Mouse (Mus musculus) lung, postnatal 0 days (tissue): Measurements from ENCODE around the gene Tbc1d5. TPM values are rescaled to one million over a fixed set of nuclear protein-coding genes. Genes with fewer than 3 reads are reported as not detected.

Experiments
- ATAC-seq: fragments of 200-750 bp; cut with Nextera tagmentation; 2 replicates; pipeline ENCODE4 v1.8.0; 2017; ENCODE audit warnings: moderate library complexity
- DNase-seq: peaks from one replicate; pipeline ENCODE4 v3.0.0-alpha.2; 2016; ENCODE audit warnings: low spot score
- H3K27ac ChIP-seq: fragments of 300-500 bp; sonication (generic); 2 replicates; pipeline ENCODE4 v1.5.1; 2014; ENCODE audit warnings: antibody characterized with exemption, mild to moderate bottlenecking, low read length, mixed read lengths
- H3K27me3 ChIP-seq: fragments of 300-500 bp; sonication (generic); replicated peaks from 2 replicates; pipeline ENCODE4 v1.6.1; 2014; ENCODE audit warnings: low read length, mixed read lengths; ENCODE audit not compliant: insufficient read depth
- H3K36me3 ChIP-seq: fragments of 300-500 bp; sonication (generic); 2 replicates; pipeline ENCODE4 v1.6.1; 2014; ENCODE audit warnings: low read length, mixed read lengths; ENCODE audit not compliant: insufficient read depth
- H3K4me1 ChIP-seq: fragments of 300-500 bp; sonication (generic); 2 replicates; pipeline ENCODE4 v1.6.1; 2014; ENCODE audit warnings: antibody characterized with exemption, low read depth, low read length, mixed read lengths; ENCODE audit not compliant: insufficient read depth
- H3K4me2 ChIP-seq: fragments of 300-500 bp; sonication (generic); replicated peaks from 2 replicates; pipeline ENCODE4 v1.6.1; 2014; ENCODE audit warnings: low read depth, mild to moderate bottlenecking, low read length, moderate library complexity, mixed read lengths
- H3K4me3 ChIP-seq: fragments of 300-500 bp; sonication (generic); 2 replicates; pipeline ENCODE4 v1.5.1; 2014; ENCODE audit warnings: low read depth, low read length
- H3K9ac ChIP-seq: fragments of 300-500 bp; sonication (generic); replicated peaks from 2 replicates; pipeline ENCODE4 v1.6.1; 2014; ENCODE audit warnings: low read depth, mild to moderate bottlenecking
- H3K9me3 ChIP-seq: fragments of 300-500 bp; sonication (generic); 2 replicates; pipeline ENCODE4 v1.6.1; 2016; ENCODE audit warnings: low read length, mixed read lengths
- CTCF ChIP-seq: IDR thresholded peaks from 2 replicates; pipeline ENCODE4 v1.5.1; 2016; ENCODE audit warnings: antibody characterized with exemption, mild to moderate bottlenecking
- EP300 ChIP-seq: IDR thresholded peaks from 2 replicates; pipeline ENCODE4 v1.6.1; 2016; ENCODE audit warnings: antibody characterized with exemption, mild to moderate bottlenecking, control low read depth
- WGBS: fragments of 180-500 bp; shearing (Covaris S2); extraction: QIAGEN DNeasy Blood & Tissue Kit; methylation state at CpG from one replicate; pipeline ENCODE4 v1.1.7; 2014; 5-methylcytosine and 5-hydroxymethylcytosine counted together
- polyA plus RNA-seq: library from polyadenylated mRNA; unstranded; fragments of >200 nt; fragmentation: Nextera tagmentation; extraction: Ambion mirVana; gene quantifications from 2 replicates; pipeline ENCODE4 v1.2.1, GENCODE M21; 2015

The Tbc1d5 gene
- polyA plus RNA-seq, 1 experiment from 2014 or later, result 3.9 TPM

DNA sequence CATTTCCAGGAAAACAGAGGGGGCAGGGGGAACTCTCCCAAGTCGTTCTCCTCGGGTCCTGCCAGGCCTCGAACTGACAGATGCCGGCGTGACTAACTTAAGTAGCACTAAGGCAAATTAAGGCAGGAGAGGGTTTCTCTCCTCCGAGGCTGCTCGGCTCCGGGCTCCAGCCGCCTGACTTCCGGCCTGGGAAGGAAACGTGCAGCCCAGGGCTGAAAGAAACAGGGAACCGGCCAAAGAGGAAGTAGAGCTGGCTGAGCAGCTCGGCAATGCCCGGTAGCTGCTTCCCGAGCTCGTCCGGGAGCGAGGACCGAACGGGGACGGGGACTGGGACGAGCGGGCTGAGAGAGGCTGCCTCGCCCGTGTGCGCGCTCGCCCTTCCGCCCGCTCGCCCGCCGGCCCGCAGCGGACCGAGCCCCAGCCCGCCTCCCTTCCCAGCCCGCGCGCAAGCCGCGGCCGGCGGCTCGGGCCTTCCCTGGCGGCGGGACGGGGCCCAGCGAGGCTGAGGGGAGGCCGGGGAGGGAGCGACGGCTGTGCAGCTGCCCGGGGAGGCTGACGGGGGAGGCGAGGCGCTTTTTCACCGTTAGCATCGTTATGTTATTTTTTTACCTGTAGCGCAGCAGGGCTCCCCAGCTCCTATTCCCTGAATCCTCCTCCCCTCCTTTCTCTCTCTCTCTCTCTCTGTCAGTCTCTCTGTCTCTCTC is 509 bp downstream of the Tbc1d5 start:
- peak overlapping the region; percentile 89 for H3K4me3 ChIP-seq
- no peaks in the 10 kb centered on the region for H3K36me3 ChIP-seq
- peak overlapping the region; percentile 84 for H3K4me2 ChIP-seq
- DNase-seq (peak; percentile 81), ATAC-seq (peak; percentile 77)
- H3K4me1 ChIP-seq, result peaks cover 5% of the 10 kb centered on the region
- under 1% methylated on average over 34 of the region's 59 CpGs for WGBS
- no peaks in the 10 kb centered on the region for H3K9me3 ChIP-seq
- no peaks in the 10 kb centered on the region for H3K27me3 ChIP-seq
- peak overlapping the region; percentile 89 for H3K9ac ChIP-seq
- TF ChIP-seq EP300, result no peak
- no peak for TF ChIP-seq CTCF
- H3K27ac ChIP-seq, result peak overlapping the region; percentile 99

DNA sequence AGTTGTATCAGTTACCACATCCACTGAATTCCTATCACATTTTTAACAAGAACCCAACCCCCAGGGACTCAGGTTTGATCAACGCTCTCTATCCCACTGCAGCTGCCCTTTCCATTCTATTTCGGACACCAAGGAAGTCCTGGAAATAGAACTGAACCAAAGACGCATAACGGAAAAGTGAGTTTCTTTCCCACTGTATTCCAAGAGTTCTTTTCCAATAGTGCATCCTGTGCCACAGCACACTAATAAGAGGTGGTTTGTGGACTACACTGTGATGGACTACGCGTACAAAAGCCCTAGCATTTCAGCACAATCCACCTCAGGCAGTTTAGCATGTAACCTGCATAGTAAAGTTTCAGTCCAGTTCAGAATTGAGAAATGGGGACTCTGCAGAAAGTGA is 1.2 kb downstream of the Tbc1d5 start:
- H3K27ac ChIP-seq, result peak overlapping the region; percentile 99
- peaks cover 5% of the 10 kb centered on the region for H3K4me1 ChIP-seq
- 24% methylated on average over 6 of the region's 6 CpGs for WGBS
- peak; percentile 9 for DNase-seq
- no peaks in the 10 kb centered on the region for H3K27me3 ChIP-seq
- H3K9ac ChIP-seq, result peak overlapping the region; percentile 89
- TF ChIP-seq EP300 (no peak), CTCF (no peak)
- peak overlapping the region; percentile 84 for H3K4me2 ChIP-seq
- no peak for ATAC-seq
- H3K36me3 ChIP-seq, result no peaks in the 10 kb centered on the region
- H3K4me3 ChIP-seq, result peak overlapping the region; percentile 89
- no peaks in the 10 kb centered on the region for H3K9me3 ChIP-seq

DNA sequence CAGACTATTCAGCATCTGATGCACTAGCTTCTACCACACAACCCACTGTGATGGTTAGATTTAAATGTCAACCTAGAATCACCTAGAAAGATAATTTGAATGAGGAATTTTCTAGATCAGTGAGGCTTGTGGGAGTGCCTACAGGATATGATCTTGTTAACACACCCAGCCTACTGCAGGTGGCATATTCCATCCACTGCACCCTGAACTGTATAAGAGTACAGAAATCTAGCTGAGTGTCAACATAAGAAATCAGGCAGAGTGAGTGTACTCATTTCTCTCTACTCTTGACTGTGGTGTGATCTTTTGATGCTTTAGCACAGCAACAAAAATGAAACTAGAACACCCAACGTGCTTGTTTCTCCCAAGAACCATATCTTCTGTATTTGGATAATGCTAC is 6.8 kb downstream of the Tbc1d5 start:
- ATAC-seq (no peak), DNase-seq (no peak)
- Histone ChIP-seq H3K9ac (no peak overlapping the region), H3K27me3 (no peaks in the 10 kb centered on the region), H3K9me3 (no peaks in the 10 kb centered on the region), H3K4me3 (no peak overlapping the region), H3K4me2 (no peak overlapping the region), H3K36me3 (no peaks in the 10 kb centered on the region), H3K27ac (no peak overlapping the region), H3K4me1 (no peaks in the 10 kb centered on the region; the same call in 1 of the 2 replicates)
- TF ChIP-seq EP300 (no peak), CTCF (no peak)
- 71% methylated on average over 1 of the region's 1 CpGs for WGBS

DNA sequence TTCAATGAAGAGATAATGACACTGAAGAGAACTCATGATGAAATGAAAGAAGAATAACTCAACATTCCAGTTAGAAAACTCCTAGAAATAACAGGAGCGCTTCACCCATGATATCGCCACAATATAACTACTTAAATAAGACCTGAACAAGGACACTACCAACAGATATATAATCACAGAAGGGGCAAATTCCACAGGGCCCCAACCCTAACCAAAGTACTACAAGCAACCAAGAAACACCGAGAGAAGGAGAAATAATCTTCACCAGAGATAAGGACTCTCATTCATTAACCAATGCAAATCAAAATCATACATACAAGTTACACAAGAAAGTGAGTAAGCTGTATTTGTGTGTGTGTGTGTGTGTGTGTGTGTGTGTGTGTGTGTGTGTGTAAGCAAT is 7.6 kb downstream of the Tbc1d5 start:
- no peaks in the 10 kb centered on the region for H3K36me3 ChIP-seq
- no peaks in the 10 kb centered on the region for H3K9me3 ChIP-seq
- TF ChIP-seq EP300 (no peak), CTCF (no peak)
- 80% methylated on average over 3 of the region's 3 CpGs for WGBS
- H3K4me3 ChIP-seq, result no peak overlapping the region
- no peak for DNase-seq
- no peaks in the 10 kb centered on the region; the same call in 1 of the 2 replicates for H3K4me1 ChIP-seq
- H3K4me2 ChIP-seq, result no peak overlapping the region
- no peak for ATAC-seq
- no peak overlapping the region for H3K9ac ChIP-seq
- H3K27me3 ChIP-seq, result no peaks in the 10 kb centered on the region
- H3K27ac ChIP-seq, result no peak overlapping the region

DNA sequence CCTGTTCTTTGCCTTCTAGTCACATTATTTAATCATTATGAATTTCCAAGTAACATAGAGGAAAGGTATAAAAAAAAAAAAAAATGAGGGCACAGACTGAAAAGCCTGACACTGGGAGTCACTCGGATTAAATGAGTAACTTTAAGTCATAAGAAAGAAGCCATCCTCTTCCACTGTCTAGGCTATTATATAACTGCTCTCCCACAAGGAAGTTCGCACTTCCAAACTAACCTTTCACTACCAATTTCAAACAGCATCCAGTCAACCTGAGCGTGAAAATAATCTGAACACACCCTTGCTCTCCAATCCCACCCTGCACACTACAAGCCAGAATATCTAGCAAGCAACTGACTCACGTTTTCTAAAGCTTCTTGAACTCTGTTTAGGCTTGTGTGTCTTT is 9.2 kb downstream of the Tbc1d5 start:
- DNase-seq, result no peak
- Histone ChIP-seq H3K9ac (no peak overlapping the region), H3K4me2 (no peak overlapping the region), H3K9me3 (no peaks in the 10 kb centered on the region), H3K27ac (no peak overlapping the region), H3K27me3 (no peaks in the 10 kb centered on the region), H3K36me3 (no peaks in the 10 kb centered on the region), H3K4me3 (no peak overlapping the region), H3K4me1 (no peaks in the 10 kb centered on the region; the same call in 1 of the 2 replicates)
- 81% methylated on average over 4 of the region's 4 CpGs for WGBS
- no peak for TF ChIP-seq EP300
- no peak for TF ChIP-seq CTCF
- no peak for ATAC-seq

DNA sequence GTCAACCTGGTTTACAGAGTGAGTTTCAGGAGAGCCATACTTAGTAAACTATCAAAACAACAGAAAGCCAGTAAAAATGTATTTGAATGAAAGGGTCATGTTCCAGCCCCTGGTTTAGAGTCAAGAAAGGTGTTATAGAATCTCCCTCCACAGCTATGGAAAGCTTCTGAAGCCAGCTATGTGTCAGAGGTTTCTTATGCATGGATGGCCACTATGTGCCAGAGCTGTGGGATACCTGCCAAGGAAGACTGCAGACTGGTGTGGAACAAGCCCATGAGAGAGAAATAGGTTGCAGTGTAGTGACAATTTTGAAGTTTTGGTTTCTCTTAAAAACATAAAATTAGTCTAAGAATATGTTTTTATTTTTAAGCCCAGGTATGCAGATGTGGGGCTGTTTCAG is 16.8 kb downstream of the Tbc1d5 start:
- DNase-seq, result no peak
- Histone ChIP-seq H3K9me3 (no peaks in the 10 kb centered on the region), H3K4me3 (no peak overlapping the region), H3K9ac (no peak overlapping the region), H3K27ac (no peak overlapping the region), H3K36me3 (no peaks in the 10 kb centered on the region), H3K4me1 (no peaks in the 10 kb centered on the region), H3K27me3 (no peaks in the 10 kb centered on the region), H3K4me2 (no peak overlapping the region)
- no peak for ATAC-seq
- TF ChIP-seq EP300 (no peak), CTCF (no peak)
